Mouse (Mus musculus): ENCODE data around the gene Pde4d. TPM values are rescaled to one million over a fixed set of nuclear protein-coding genes. Genes with fewer than 3 reads are reported as not detected.
A peak's percentile ranks its signal among the peaks of the same experiment; 100 is the strongest.

Pde4d gene
- polyA plus RNA-seq, 1 experiment: 34.7 TPM

- Histone ChIP-seq H3K4me1 (ENCODE audit: control insufficient read depth, insufficient read depth, low read length) (no peaks in the 10 kb centered on the region), H3K4me3 (ENCODE audit: insufficient read depth, low read length) (no peak overlapping the region), H3K27ac (ENCODE audit: insufficient read depth, low read length) (no peak overlapping the region)
- TF ChIP-seq CTCF (IDR thresholded peaks at IDR 0.05; ENCODE audit: extremely low read depth, insufficient read depth, low read length): no peak
- no peak for TF ChIP-seq POLR2A (IDR thresholded peaks at IDR 0.05; ENCODE audit: extremely low read depth, insufficient read depth, low read length)
Observed at GRCm38 (mm10) chr13:109756854-109757253, 1307.1 kb downstream of the Pde4d start.

- no peak overlapping the region for H3K4me3 ChIP-seq (ENCODE audit: insufficient read depth, low read length)
- H3K4me1 ChIP-seq (ENCODE audit: control insufficient read depth, insufficient read depth, low read length): no peaks in the 10 kb centered on the region
- H3K27ac ChIP-seq (ENCODE audit: insufficient read depth, low read length): no peak overlapping the region
- TF ChIP-seq POLR2A (IDR thresholded peaks at IDR 0.05; ENCODE audit: extremely low read depth, insufficient read depth, low read length) (no peak), CTCF (IDR thresholded peaks at IDR 0.05; ENCODE audit: extremely low read depth, insufficient read depth, low read length) (peak; percentile 57)
Observed at GRCm38 (mm10) chr13:109759201-109759600, 1309.5 kb downstream of the Pde4d start.

- TF ChIP-seq CTCF (IDR thresholded peaks at IDR 0.05; ENCODE audit: extremely low read depth, insufficient read depth, low read length): no peak
- no peak for TF ChIP-seq POLR2A (IDR thresholded peaks at IDR 0.05; ENCODE audit: extremely low read depth, insufficient read depth, low read length)
Observed at GRCm38 (mm10) chr13:109761081-109761480, 1311.3 kb downstream of the Pde4d start.

GRCm38 (mm10) chr13:109774791-109775190 is 1325.0 kb downstream of the Pde4d start:
- H3K4me1 ChIP-seq (ENCODE audit: control insufficient read depth, insufficient read depth, low read length): peaks cover 2% of the 10 kb centered on the region; the same call in 1 of the 2 replicates
- TF ChIP-seq CTCF (IDR thresholded peaks at IDR 0.05; ENCODE audit: extremely low read depth, insufficient read depth, low read length): no peak
- TF ChIP-seq POLR2A (IDR thresholded peaks at IDR 0.05; ENCODE audit: extremely low read depth, insufficient read depth, low read length): no peak

More at GRCm38 (mm10) chr13:109761081-109761480, 1311.3 kb downstream of the Pde4d start:
- no peaks in the 10 kb centered on the region for H3K4me1 ChIP-seq (ENCODE audit: control insufficient read depth, insufficient read depth, low read length)
- no peak overlapping the region for H3K27ac ChIP-seq (ENCODE audit: insufficient read depth, low read length)
- no peak overlapping the region for H3K4me3 ChIP-seq (ENCODE audit: insufficient read depth, low read length)

GRCm38 (mm10) chr13:109775197-109775596 is 1325.4 kb downstream of the Pde4d start:
- no peak overlapping the region for H3K27ac ChIP-seq (ENCODE audit: insufficient read depth, low read length)
- H3K4me1 ChIP-seq (ENCODE audit: control insufficient read depth, insufficient read depth, low read length): peaks cover 2% of the 10 kb centered on the region; the same call in 1 of the 2 replicates
- TF ChIP-seq CTCF (IDR thresholded peaks at IDR 0.05; ENCODE audit: extremely low read depth, insufficient read depth, low read length) (no peak), POLR2A (IDR thresholded peaks at IDR 0.05; ENCODE audit: extremely low read depth, insufficient read depth, low read length) (no peak)
- H3K4me3 ChIP-seq (ENCODE audit: insufficient read depth, low read length): no peak overlapping the region

More at GRCm38 (mm10) chr13:109774791-109775190, 1325.0 kb downstream of the Pde4d start:
- Histone ChIP-seq H3K4me3 (ENCODE audit: insufficient read depth, low read length) (no peak overlapping the region), H3K27ac (ENCODE audit: insufficient read depth, low read length) (no peak overlapping the region)

GRCm38 (mm10) chr13:109776116-109776515 is 1326.4 kb downstream of the Pde4d start:
- TF ChIP-seq CTCF (IDR thresholded peaks at IDR 0.05; ENCODE audit: extremely low read depth, insufficient read depth, low read length): peak; percentile 97
- no peak for TF ChIP-seq POLR2A (IDR thresholded peaks at IDR 0.05; ENCODE audit: extremely low read depth, insufficient read depth, low read length)

GRCm38 (mm10) chr13:109776995-109777394 is 1327.2 kb downstream of the Pde4d start:
- Histone ChIP-seq H3K27ac (ENCODE audit: insufficient read depth, low read length) (no peak overlapping the region), H3K4me3 (ENCODE audit: insufficient read depth, low read length) (no peak overlapping the region), H3K4me1 (ENCODE audit: control insufficient read depth, insufficient read depth, low read length) (peaks cover 2% of the 10 kb centered on the region; the same call in 1 of the 2 replicates)
- TF ChIP-seq CTCF (IDR thresholded peaks at IDR 0.05; ENCODE audit: extremely low read depth, insufficient read depth, low read length) (no peak), POLR2A (IDR thresholded peaks at IDR 0.05; ENCODE audit: extremely low read depth, insufficient read depth, low read length) (no peak)

More at GRCm38 (mm10) chr13:109776116-109776515, 1326.4 kb downstream of the Pde4d start:
- no peak overlapping the region for H3K27ac ChIP-seq (ENCODE audit: insufficient read depth, low read length)
- peaks cover 2% of the 10 kb centered on the region; the same call in 1 of the 2 replicates for H3K4me1 ChIP-seq (ENCODE audit: control insufficient read depth, insufficient read depth, low read length)
- H3K4me3 ChIP-seq (ENCODE audit: insufficient read depth, low read length): no peak overlapping the region

GRCm38 (mm10) chr13:109777441-109777840 is 1327.7 kb downstream of the Pde4d start:
- peaks cover 2% of the 10 kb centered on the region; the same call in 1 of the 2 replicates for H3K4me1 ChIP-seq (ENCODE audit: control insufficient read depth, insufficient read depth, low read length)
- TF ChIP-seq POLR2A (IDR thresholded peaks at IDR 0.05; ENCODE audit: extremely low read depth, insufficient read depth, low read length) (no peak), CTCF (IDR thresholded peaks at IDR 0.05; ENCODE audit: extremely low read depth, insufficient read depth, low read length) (no peak)

GRCm38 (mm10) chr13:109778297-109778835 is 1328.6 kb downstream of the Pde4d start:
- H3K4me1 ChIP-seq (ENCODE audit: control insufficient read depth, insufficient read depth, low read length): peaks cover 2% of the 10 kb centered on the region; the same call in 1 of the 2 replicates
- no peak overlapping the region for H3K4me3 ChIP-seq (ENCODE audit: insufficient read depth, low read length)
- TF ChIP-seq POLR2A (IDR thresholded peaks at IDR 0.05; ENCODE audit: extremely low read depth, insufficient read depth, low read length): no peak
- no peak for TF ChIP-seq CTCF (IDR thresholded peaks at IDR 0.05; ENCODE audit: extremely low read depth, insufficient read depth, low read length)
- no peak overlapping the region for H3K27ac ChIP-seq (ENCODE audit: insufficient read depth, low read length)

More at GRCm38 (mm10) chr13:109777441-109777840, 1327.7 kb downstream of the Pde4d start:
- Histone ChIP-seq H3K27ac (ENCODE audit: insufficient read depth, low read length) (no peak overlapping the region), H3K4me3 (ENCODE audit: insufficient read depth, low read length) (no peak overlapping the region)

- TF ChIP-seq POLR2A (IDR thresholded peaks at IDR 0.05; ENCODE audit: extremely low read depth, insufficient read depth, low read length) (no peak), CTCF (IDR thresholded peaks at IDR 0.05; ENCODE audit: extremely low read depth, insufficient read depth, low read length) (no peak)
- H3K27ac ChIP-seq (ENCODE audit: insufficient read depth, low read length): no peak overlapping the region
- no peaks in the 10 kb centered on the region for H3K4me1 ChIP-seq (ENCODE audit: control insufficient read depth, insufficient read depth, low read length)
- H3K4me3 ChIP-seq (ENCODE audit: insufficient read depth, low read length): no peak overlapping the region
Observed at GRCm38 (mm10) chr13:109781466-109781865, 1331.7 kb downstream of the Pde4d start.
